Mouse (Mus musculus) large intestine, adult 2 months (tissue): ENCODE data around the gene Slc10a3. TPM values are rescaled to one million over a fixed set of nuclear protein-coding genes. Genes with fewer than 3 reads are reported as not detected.
"Not testable (repeated sequence)": the region's sequence is repeated elsewhere in the genome, so short reads cannot be mapped to it uniquely, and the experiment has no call there.

Experiments used
- DNase-seq: peaks from one replicate; pipeline ENCODE4 v3.0.0-alpha.2; 2012; ENCODE audit warnings: low read depth, low spot score
- whole genome bisulfite sequencing: fragments of 180-500 bp; shearing (Covaris S2); methylation state at CpG from one replicate; pipeline ENCODE4 v1.1.7; 2018; 5-methylcytosine and 5-hydroxymethylcytosine counted together
- polyA plus RNA-seq: library from polyadenylated mRNA; depleted of rRNA; stranded (reverse); fragments of >200 nt; gene quantifications from 2 replicates; pipeline ENCODE4 v1.2.3, GENCODE M21; 2012; rRNA removed

Slc10a3 gene
- polyA plus RNA-seq: 13.6 and 15.2 TPM in 2 replicates

DNA sequence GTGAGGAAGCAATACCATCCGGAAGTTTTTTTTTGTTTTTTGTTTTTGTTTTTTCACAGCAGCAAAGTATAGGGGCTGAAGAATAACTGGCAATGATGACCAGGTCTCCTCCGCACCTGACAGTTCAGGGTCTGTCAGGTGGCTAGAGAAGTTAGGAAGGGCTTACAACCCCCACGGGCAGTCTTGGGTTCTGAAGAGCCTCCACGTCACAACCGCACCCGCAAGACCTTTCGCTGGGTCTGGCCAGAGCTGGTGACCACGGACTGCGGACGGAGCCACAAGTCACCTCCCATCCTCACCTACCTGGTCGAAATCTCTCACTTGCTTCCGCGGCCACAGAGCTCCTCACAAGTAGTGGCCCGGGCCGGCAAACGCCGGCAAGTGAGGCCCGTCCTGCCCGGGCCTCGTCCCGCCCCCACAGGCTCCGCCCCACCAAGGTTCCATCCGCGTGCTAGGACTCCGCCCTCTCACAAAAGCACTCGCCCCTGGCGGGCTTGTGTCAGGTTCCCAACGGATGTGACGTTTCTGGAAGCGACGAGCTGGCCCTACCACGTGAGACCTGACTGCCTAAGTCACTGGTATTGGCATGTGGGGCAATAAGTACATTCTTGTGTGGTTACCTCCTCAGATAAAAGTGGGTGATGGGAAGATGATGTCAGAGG lies at the start of gene Slc10a3, which contains the start of gene Ubl4a:
Slc10a3 (minus strand) TSS at position 462 of the 662 bp plus-strand sequence.
Ubl4a (minus strand) TSS at position 331 of the 662 bp plus-strand sequence.
- DNase-seq: peak; percentile 66
- 16% methylated on average over 32 of the region's 32 CpGs for WGBS

DNA sequence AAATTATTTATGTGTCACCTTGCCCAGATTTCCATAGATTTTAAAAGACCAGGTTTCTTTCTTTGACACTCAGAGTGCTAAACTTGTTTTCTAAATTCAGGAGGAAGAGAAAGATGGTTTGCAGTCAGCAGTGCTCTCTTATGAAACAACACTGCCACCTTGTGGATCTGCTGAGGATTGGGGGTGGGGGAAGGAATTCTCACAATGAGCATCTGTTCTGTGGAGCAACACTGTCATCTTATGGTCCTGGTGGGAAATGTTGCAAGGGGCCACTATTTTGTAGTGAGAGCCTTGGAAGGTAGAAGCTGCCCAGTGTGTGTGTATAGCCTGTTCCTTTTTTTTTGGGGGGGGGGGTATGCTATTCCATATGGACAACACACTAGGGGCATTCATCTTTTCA lies 40.2 kb upstream of the Slc10a3 start:
- DNase-seq: no peak

DNA sequence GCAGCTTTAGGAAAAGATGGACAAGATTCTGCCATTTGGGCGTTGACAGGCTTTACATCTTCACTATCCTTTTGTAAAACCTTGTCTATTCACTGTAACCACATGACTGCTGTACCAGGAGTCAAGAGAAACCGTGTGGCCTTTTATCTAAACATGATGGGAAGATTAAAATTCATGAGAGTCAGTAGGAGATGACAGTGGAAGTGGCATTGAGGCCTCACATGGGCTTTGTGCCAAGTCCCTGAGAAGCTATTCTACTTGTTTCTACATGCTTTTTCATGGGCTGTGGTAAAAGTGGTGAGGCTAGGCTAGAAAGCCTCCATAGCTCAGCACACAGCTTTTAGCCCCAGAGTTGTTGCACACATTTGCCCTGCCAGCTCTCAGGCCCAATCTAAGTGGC lies 35.2 kb upstream of the Slc10a3 start:
- no peak for DNase-seq
- 57% methylated on average over 2 of the region's 2 CpGs for WGBS

DNA sequence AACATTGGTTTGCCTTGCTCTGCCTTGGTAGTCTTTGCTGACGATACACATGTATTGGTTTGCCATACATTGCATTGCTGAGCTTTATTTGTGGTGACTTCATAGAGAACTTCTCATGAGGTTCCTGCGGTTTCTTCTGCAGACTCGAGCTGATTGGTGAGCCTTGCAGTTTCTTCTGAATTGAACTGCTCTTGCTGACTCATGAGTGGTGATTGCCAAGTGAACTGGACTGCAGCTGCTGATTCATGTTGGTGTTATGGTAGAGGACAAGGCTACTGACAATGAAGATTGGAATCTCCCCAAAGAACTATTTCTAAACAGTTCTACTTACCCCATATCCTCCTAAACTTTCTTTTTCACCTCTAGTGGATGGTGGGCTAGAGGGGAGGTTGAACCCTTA lies 27.0 kb upstream of the Slc10a3 start:
- WGBS: 82% methylated on average over 3 of the region's 3 CpGs

DNA sequence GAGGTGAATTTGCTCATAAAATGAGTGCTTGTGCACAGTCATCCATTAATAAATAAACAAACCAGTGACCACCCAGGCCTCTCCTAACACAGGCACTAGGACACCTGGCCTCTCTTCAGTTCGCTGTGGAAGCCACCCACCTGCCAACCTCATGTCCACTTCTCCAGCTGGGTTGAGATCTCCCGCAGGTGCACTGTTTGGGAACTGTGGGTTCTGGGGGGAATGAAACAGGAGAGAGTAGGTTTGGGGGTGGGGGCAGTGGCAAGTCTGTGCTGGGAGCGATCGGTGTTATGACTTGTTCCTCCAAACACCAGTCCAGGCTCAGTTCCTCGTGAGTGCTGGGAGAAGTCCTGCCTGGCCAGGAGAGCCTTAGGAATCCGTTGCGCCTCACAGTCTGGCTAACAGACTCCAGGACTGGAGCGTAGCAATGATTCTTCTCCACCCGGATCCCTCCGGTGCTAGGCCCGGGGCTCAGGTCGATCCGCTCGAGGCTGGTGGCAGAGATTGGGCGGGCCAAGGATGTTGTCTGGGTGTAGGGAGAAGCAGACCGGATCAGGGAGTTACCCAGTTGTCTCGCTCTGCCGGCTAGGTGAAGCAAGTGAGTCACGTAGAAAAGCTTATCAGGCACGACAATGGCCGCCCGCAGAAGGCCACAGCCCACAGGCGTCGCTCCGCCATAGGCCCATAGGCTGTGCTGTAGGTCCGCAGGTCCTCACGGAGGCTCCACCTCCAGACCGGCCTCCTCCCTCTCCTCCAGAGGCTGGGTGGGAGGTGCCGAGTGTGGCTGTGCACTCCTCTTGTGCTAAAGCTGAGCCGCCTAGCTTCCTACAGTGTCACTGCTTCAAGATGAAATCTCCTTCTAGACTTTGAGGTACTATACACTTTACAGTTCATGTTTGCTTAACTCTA lies 19.6 kb upstream of the Slc10a3 start, which contains the start of the genes Fam3a and Ikbkg:
Fam3a (minus strand) TSS at position 738 of the 909 bp plus-strand sequence.
Ikbkg (plus strand) TSS at position 756 of the 909 bp plus-strand sequence.
- 21% methylated on average over 30 of the region's 30 CpGs for WGBS

More for the DNA sequence above, 27.0 kb upstream of the Slc10a3 start:
- DNase-seq: no peak

DNA sequence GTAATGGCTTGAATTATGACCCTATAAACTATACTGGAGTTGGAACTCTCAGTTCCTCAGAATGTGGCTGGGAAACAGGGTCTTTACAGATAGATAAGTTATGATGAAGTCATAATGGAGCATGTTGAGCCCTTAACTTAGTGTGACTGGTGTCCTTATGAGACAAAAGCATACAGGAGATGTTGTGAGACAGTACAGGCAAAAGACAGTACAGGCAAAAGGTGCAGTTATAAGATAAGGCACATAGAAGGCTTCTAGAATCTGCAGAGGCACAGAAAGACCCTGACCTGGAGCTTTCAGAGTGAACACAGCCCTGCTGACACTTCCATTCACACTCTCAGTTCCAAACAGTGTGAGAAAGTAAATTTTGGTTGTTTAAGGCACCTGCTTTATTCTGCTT lies 15.0 kb upstream of the Slc10a3 start:
- DNase-seq: no peak

More for the DNA sequence above, 19.6 kb upstream of the Slc10a3 start, which contains the start of the genes Fam3a and Ikbkg:
- DNase-seq: no peak

DNA sequence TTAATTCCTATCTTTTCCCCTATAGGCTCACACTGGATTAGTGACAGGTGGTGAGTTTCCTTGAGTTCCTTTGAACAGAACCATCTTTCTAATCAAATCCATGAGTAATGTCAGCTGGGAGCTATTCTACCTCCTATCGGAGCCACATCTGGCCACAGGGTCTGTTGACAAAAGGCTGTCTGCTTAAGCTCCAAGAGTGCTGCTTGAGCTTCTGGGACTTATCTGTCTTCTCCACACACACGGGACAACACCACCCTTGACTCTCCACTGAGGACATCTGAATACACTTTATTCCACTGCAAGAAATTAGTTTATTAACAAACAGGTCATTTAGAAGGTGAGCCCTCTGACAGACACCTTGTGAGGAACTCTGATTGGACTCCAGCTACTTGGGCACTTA lies 11.3 kb upstream of the Slc10a3 start:
- no peak for DNase-seq
- 82% methylated on average over 2 of the region's 2 CpGs for WGBS

DNA sequence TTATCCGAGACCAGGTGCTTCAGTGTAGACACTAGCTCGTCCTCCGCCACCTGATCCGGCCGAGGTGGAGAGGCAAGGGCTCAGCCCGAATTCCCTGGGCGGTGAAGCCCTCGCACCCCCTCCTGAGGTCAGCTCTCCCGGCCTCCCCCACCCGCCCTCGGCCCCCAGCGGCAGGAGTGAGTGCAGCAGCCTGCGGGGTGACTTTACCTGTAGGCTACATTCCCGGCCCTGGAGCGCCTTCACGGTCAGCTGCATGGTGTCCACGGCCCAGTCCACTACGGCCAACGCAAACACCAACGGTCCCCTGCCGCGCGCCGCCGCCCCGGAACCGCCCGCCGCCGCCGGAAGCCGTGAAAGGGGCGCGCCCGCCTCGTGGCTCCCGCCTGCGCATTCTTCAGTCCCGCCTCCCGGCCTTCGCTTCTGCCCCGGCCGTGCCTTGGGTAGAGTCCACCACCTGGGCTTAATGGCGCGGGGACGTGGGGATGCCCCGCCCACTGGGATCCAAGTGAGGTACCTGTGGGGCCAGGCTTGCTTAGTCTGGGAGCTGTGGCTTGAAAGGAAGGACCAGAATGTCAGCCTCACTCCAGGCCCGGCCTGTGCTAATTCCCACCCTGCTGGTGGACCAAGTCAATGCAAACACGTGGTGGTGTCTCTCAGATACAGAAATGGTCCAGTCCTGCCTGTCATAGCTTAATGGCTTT lies 4.8 kb downstream of the Slc10a3 start:
- DNase-seq: no peak
- 14% methylated on average over 47 of the region's 49 CpGs for WGBS

DNA sequence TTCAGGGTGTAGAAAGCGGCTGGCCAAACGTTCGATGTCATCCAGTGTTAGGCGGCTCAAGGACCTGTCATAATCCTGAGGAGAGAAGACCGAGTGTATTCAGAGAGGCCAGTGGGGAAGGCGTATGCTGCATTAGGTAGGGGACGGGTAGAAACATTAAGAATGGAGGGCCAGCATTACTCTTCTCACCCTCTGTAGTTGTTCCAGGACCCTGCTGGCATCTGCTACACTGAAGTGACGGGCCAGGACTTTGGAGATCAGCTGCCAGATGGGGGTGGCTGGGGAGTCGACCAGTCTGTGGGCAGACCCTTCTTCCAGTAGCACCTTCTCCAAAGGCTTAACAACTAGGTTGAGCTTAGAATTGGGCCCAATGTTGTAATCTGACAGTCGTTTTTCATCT lies 5.6 kb downstream of the Slc10a3 start:
- WGBS: 44% methylated on average over 10 of the region's 10 CpGs
- no peak for DNase-seq

DNA sequence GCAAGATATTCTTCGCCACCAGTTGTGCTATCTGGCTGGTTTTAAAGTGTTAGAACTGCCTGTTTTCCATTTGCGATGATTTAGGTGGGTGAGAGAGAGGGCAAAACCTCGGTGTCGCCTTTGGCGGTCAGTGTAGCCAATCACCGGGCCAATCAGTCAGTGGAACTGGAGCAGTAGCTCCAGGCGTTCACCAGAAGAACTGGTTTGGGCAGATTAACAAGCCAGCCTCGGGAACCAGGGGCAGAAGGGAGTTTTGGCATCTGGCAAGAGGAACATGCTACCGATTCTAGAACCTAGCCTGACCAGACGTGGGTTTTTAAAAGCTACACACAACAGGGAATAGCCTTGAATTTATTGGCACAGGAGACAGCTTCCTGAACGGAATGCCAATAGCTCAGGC lies 14.0 kb downstream of the Slc10a3 start:
- WGBS: 24% methylated on average over 11 of the region's 11 CpGs
- no peak for DNase-seq

DNA sequence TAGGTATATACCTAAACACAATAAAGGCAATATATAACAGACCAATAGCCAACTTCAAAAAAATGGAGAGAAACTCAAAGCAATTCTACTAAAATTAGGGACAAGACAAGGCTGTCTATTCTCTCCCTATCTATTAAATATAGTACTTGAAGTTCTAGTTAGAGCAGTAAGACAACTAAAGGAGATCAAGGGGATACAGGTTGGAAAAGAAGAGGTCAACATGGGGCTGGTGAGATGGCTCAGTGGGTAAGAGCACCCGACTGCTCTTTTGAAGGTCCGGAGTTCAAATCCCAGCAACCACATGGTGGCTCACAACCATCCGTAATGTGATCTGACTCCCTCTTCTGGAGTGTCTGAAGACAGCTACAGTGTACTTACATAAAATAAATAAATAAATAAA lies 16.1 kb downstream of the Slc10a3 start:
- WGBS: 92% methylated on average over 3 of the region's 3 CpGs
- DNase-seq: not testable (repeated sequence)

DNA sequence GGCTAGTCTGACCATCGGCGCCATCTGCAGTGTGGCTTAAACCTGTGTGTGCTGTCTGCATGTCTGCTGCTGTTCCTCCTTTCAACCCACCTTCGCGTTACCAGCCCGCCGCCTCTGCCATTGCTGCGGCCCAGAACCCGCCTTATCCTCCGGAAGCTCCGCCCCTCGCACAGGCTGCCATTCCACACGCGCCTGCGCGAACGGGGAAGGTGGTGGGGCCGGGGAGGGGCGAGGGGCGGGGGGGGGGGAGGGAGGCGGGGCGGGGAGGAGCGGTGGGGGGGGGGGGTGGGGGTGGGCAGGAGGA lies 19.7 kb downstream of the Slc10a3 start, which contains the start of gene Lage3:
Lage3 (minus strand) TSS at position 152 of the 304 bp plus-strand sequence.
- no peak for DNase-seq
- WGBS: 21% methylated on average over 14 of the region's 22 CpGs

DNA sequence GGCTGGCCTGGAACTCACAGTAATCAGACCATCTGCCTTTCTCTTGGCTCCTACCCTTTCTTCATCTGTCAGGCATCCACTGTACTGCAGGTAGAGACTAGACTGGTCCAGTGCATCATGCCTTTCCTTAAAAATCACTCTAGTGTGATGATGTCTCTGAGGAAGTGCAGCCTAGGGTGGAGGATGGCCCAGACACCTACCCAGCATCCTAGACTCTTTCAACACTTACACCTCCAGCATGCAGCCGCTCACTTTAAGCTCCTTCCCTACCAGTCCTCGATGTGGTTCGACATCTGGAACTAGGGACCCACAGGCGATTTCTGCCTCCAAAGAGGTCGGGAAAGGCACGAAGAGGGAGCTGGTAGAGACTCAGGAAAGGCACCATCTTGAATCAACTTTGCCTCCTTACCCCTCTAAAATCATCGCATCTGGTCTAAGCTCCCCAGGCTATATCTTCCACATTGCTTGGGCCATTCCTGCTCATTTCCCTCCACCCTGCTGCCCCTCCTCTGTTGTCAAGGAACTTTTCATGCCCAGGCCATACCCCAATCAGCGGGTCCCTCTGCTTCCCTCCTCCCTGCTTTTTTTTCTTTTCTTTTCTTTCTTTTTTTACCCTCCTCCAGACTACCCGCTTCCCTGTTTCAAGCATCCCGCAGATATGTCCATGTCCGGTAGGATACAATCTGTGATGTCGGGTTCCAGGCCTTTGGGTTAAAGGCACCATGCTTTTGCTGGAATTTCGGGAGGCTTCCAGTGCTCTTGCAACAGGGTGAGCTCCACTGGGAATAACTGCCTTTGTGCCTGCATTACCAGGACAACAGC lies 20.3 kb downstream of the Slc10a3 start:
- no peak for DNase-seq
- whole genome bisulfite sequencing: 20% methylated on average over 13 of the region's 13 CpGs

DNA sequence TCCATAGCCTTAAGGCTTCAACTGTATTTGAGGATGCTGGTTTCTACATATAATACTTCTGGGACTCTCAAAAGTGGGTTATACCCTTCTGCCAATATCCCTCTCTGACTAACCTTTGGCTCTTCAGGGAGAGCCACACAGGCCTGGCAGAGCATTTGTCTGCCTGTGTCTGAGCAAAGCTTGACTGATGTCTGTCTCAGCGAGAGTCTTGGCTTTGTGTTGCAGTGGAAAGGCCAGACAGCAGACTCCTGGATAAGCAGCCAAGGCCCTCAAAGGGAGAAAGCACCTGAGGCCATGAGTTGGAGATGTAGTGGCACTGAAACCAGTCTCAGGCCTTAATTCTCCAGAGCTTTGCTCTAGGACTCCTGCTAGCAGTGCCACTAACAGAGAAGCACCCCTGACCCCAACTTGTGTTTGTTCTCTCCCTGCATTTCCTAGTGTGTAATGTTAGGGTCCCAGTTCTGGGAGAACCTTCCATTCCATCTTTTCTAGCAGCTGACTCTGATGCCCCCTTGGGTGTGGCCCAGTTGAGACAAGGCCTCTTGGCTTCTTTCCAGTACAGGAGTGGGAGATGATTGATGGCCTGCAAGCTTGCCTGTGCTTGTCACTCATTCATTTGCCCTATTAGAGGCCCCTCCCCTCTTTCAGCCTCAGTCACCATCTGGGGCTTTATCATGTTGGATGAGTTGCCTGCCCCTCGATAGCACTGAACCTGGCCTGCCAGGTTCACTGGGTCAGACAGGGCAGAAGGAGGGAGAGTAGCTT lies 42.8 kb downstream of the Slc10a3 start:
- 40% methylated on average over 2 of the region's 2 CpGs for WGBS

DNA sequence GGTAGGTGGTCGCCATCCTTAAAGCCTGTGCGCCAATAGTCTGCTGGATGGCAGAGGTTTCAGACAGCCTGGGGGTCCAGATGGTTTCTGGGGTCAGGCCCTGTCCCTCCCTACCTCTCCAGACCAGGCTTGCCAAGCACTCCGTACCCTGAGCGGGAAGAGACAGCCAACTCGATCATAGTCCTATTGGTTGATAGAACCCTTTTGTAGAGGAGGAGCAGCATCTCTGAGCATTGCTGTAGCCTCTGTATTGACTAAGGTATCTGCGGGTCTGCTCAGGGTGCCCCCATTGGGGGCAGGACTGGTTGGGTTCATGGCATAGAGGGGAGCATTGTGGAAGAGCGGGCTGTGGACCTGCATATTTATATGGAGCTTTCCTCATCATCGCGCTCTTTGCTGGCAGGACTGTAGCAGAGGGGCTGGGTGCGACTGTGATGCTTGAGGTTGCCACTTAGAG lies 43.9 kb downstream of the Slc10a3 start:
- DNase-seq: no peak
- 35% methylated on average over 10 of the region's 10 CpGs for WGBS

More for the DNA sequence above, 42.8 kb downstream of the Slc10a3 start:
- no peak for DNase-seq

DNA sequence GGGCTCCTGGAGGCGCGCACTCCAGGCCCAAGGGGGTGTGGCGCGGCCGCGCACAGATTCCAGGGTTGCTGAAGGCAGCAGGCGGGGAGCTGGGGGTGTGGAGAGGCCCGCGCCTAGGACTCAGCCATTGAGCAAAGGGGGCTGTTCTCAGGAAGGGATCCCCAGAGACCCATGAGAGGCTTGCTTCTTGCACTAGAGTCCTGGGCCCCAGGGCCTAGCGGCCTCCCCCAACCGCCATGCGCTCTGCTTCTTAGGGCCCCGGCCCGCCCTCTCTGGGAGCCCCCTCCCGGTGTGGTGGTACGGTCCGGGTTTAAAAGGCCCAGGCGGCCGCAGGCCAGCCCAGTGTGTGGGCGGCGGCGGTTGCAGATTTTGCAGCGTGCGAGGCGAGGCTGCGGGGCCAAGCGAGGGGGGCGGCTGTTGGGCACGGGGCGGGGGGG lies 44.4 kb downstream of the Slc10a3 start, which contains the start of gene Plxna3:
Plxna3 (plus strand) TSS at position 342 of the 437 bp plus-strand sequence.
- WGBS: 14% methylated on average over 28 of the region's 30 CpGs
- DNase-seq: peak; percentile 33
